Mouse (Mus musculus): ENCODE results near the gene Gprc5a. TPM values are rescaled to one million over a fixed set of nuclear protein-coding genes. Genes with fewer than 3 reads are reported as not detected.

Gene Gprc5a
- total and polyA plus RNA-seq, 3 experiments = 0.08 to 0.59 TPM; not detected in 1

DNA sequence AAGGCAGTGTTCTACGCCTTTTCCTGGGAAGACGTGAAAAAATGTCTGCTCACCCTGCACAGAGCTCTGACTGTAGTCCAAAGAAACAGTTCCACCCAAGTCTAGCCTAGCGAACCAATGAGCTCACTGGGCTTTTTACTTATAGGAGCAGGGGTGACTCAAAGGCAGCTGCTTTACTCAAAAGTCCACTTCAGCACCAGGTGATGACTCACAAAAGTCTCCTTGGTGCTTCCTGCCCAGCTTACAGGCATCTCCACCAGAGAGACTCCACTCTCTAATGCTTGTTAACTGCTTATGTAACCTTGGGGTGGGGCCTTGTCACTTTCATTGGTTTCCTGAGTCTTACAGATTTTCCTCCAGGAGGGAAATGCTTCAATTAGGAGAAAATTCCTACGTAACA lies 4.7 kb upstream of the Gprc5a start:
- no peaks in the 10 kb centered on the region for H3K9me3 ChIP-seq (replicated peaks; ENCODE audit: low read length)
- H3K27me3 ChIP-seq (replicated peaks) = peaks cover 5% of the 10 kb centered on the region
- H3K9ac ChIP-seq (ENCODE audit: insufficient read depth, low read depth) = no peak overlapping the region
- H3K79me2 ChIP-seq (replicated peaks; ENCODE audit: control insufficient read depth, extremely low read depth, insufficient read depth, poor library complexity, severe bottlenecking) = no peaks in the 10 kb centered on the region
- no peaks in the 10 kb centered on the region for H3K36me3 ChIP-seq (replicated peaks in 1 of 2; ENCODE audit: control insufficient read depth in 1 of 2, insufficient read depth in 1 of 2, low read length in 1 of 2)
- no peak overlapping the region for H3K4me3 ChIP-seq (replicated peaks in 1 of 3; ENCODE audit: low read depth in 2 of 3, low read length in 2 of 3, poor library complexity in 1 of 3)
- peaks cover 0 to 10% of the 10 kb centered on the region in 2 experiments; a peak in 2 of 4 replicates for H3K4me1 ChIP-seq (ENCODE audit: control insufficient read depth in 1 of 2, insufficient read depth in 2 of 2)
- H3K4me2 ChIP-seq (ENCODE audit: insufficient read depth, low read depth, poor library complexity, severe bottlenecking) = no peak overlapping the region
- dilution Hi-C loops (cut with MboI; ENCODE audit: extremely low pct_ligation_motif_present, extremely low pct_unique_long_range_greater_than_20kb, low sequenced_read_pairs) = no loop called here
- in situ Hi-C loops (cut with MboI; ENCODE audit: low pct_ligation_motif_present, low pct_unique_long_range_greater_than_20kb, low sequenced_read_pairs) = no loop called here
- TF ChIP-seq ZKSCAN1 (IDR thresholded peaks at IDR 0.05; ENCODE audit: borderline replicate concordance, low read depth, low read length) (no peak), BHLHE40 (IDR thresholded peaks at IDR 0.05; ENCODE audit: low read depth, low read length) (no peak), MAZ (IDR thresholded peaks at IDR 0.05; ENCODE audit: low read depth, low read length) (no peak), USF2 (conservative IDR thresholded peaks at IDR 0.05; ENCODE audit: low read depth, low read length) (no peak), SMC3 (IDR thresholded peaks at IDR 0.05; ENCODE audit: low read depth, low read length) (no peak)
- H3K27ac ChIP-seq (ENCODE audit: insufficient read depth, low read depth) = no peak overlapping the region
- no peak for DNase-seq (ENCODE audit: extremely low read depth)

DNA sequence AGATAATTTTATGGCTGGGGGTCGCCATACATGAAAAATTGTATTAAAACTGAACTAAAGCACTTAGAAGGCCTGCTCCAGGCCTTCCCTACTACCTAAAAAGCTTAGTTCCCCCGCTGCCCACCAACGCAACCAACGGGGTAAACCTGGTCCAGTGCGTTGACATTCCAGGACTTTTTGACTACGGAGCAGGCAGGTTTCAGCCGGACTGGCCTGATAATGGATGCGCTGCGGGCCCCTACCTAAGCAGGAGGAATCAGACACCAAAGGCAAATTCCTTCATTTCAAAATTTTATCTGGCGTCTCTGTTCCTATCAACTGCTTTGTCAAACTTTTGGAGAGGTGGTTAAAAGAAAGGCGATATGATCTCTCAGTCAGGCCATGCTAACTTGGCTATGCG lies 830 bp upstream of the Gprc5a start:
- dilution Hi-C loops (cut with MboI; ENCODE audit: extremely low pct_ligation_motif_present, extremely low pct_unique_long_range_greater_than_20kb, low sequenced_read_pairs) = no loop called here
- H3K4me3 ChIP-seq (replicated peaks in 1 of 3; ENCODE audit: low read depth in 2 of 3, low read length in 2 of 3, poor library complexity in 1 of 3) = no peak overlapping the region

DNA sequence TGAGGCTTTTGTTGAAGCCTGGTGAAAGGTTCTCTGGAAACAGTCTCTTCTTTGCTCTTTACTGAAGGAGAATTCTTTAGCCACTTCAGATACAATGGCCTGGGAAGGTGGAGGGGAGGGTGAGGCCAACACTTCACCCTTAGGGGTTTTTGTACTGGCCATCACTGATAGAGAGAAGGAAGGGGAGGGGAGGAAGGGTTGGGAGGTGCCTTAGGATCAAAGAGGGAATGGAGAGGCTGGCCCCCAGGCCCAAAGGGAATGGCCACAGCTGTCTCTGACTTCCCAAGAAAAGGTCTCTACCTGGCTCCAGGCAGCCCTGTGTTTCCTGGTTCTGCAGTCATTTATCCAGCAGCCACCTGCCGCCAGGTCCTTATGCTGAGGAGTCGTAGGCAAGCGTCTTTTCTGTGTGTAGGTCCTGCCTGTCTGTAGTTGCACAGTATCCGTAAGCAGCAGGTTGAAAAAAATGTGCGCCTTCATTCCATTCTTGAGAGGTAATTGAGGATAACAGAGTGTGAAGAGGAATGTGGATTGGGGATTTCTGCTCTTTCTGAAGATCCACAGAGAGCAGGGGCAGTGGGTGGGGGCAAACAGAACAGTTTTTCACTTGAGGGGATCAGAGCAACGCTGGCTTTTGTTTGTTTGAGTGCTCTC lies 1.5 kb downstream of the Gprc5a start:
- Histone ChIP-seq H3K79me2 (replicated peaks; ENCODE audit: control insufficient read depth, extremely low read depth, insufficient read depth, poor library complexity, severe bottlenecking) (no peaks in the 10 kb centered on the region), H3K9me3 (replicated peaks; ENCODE audit: low read length) (no peaks in the 10 kb centered on the region), H3K9ac (ENCODE audit: insufficient read depth, low read depth) (no peak overlapping the region), H3K27ac (ENCODE audit: insufficient read depth, low read depth) (no peak overlapping the region), H3K27me3 (replicated peaks) (peaks cover 21% of the 10 kb centered on the region), H3K4me3 (replicated peaks in 1 of 3; ENCODE audit: low read depth in 2 of 3, low read length in 2 of 3, poor library complexity in 1 of 3) (no peak overlapping the region), H3K4me1 (ENCODE audit: control insufficient read depth in 1 of 2, insufficient read depth in 2 of 2) (peaks cover 3 to 15% of the 10 kb centered on the region in 2 experiments; a peak in 2 of 4 replicates), H3K36me3 (replicated peaks in 1 of 2; ENCODE audit: control insufficient read depth in 1 of 2, insufficient read depth in 1 of 2, low read length in 1 of 2) (no peaks in the 10 kb centered on the region), H3K4me2 (ENCODE audit: insufficient read depth, low read depth, poor library complexity, severe bottlenecking) (no peak overlapping the region)
- in situ Hi-C loops (cut with MboI; ENCODE audit: low pct_ligation_motif_present, low pct_unique_long_range_greater_than_20kb, low sequenced_read_pairs) (no loop called here), dilution Hi-C loops (cut with MboI; ENCODE audit: extremely low pct_ligation_motif_present, extremely low pct_unique_long_range_greater_than_20kb, low sequenced_read_pairs) (no loop called here)
- no peak for DNase-seq (ENCODE audit: extremely low read depth)
- TF ChIP-seq E2F4 (IDR thresholded peaks at IDR 0.05; ENCODE audit: insufficient replicate concordance, low read depth, low read length) (no peak), KAT2A (IDR thresholded peaks at IDR 0.05; ENCODE audit: insufficient replicate concordance, low read length) (no peak), JUN (IDR thresholded peaks at IDR 0.05; ENCODE audit: insufficient read depth, low read depth, low read length) (no peak), MAX (IDR thresholded peaks at IDR 0.05; ENCODE audit: low read length) (no peak)

More for the DNA sequence above, 830 bp upstream of the Gprc5a start:
- Histone ChIP-seq H3K79me2 (replicated peaks; ENCODE audit: control insufficient read depth, extremely low read depth, insufficient read depth, poor library complexity, severe bottlenecking) (no peaks in the 10 kb centered on the region), H3K27me3 (replicated peaks) (peaks cover 16% of the 10 kb centered on the region), H3K9me3 (replicated peaks; ENCODE audit: low read length) (no peaks in the 10 kb centered on the region), H3K4me1 (ENCODE audit: control insufficient read depth in 1 of 2, insufficient read depth in 2 of 2) (peaks cover 0 to 15% of the 10 kb centered on the region in 2 experiments; a peak in 2 of 4 replicates), H3K4me2 (ENCODE audit: insufficient read depth, low read depth, poor library complexity, severe bottlenecking) (peak overlapping the region; percentile 92; the same call in 1 of the 2 replicates), H3K36me3 (replicated peaks in 1 of 2; ENCODE audit: control insufficient read depth in 1 of 2, insufficient read depth in 1 of 2, low read length in 1 of 2) (no peaks in the 10 kb centered on the region), H3K9ac (ENCODE audit: insufficient read depth, low read depth) (no peak overlapping the region), H3K27ac (ENCODE audit: insufficient read depth, low read depth) (no peak overlapping the region)
- in situ Hi-C loops (cut with MboI; ENCODE audit: low pct_ligation_motif_present, low pct_unique_long_range_greater_than_20kb, low sequenced_read_pairs) = no loop called here
- TF ChIP-seq POLR2A (IDR thresholded peaks at IDR 0.05; ENCODE audit: low read depth, low read length) = no peak
- no peak for TF ChIP-seq MAZ (IDR thresholded peaks at IDR 0.05; ENCODE audit: low read depth, low read length)
- no peak for TF ChIP-seq MYC (IDR thresholded peaks at IDR 0.05; ENCODE audit: low read depth, low read length)
- TF ChIP-seq MAX (IDR thresholded peaks at IDR 0.05; ENCODE audit: low read length) = no peak
- TF ChIP-seq SMC3 (IDR thresholded peaks at IDR 0.05; ENCODE audit: low read depth, low read length) = no peak
- TF ChIP-seq ZMIZ1 (IDR thresholded peaks at IDR 0.05; ENCODE audit: low read depth, low read length) = no peak
- TF ChIP-seq IRF4 (IDR thresholded peaks at IDR 0.05; ENCODE audit: low read depth, low read length) = no peak
- no peak for TF ChIP-seq USF2 (conservative IDR thresholded peaks at IDR 0.05; ENCODE audit: low read depth, low read length)
- no peak for TF ChIP-seq MXI1 (IDR thresholded peaks at IDR 0.05; ENCODE audit: low read depth, low read length)
- TF ChIP-seq BHLHE40 (IDR thresholded peaks at IDR 0.05; ENCODE audit: low read depth, low read length) = no peak
- no peak for TF ChIP-seq GABPA (IDR thresholded peaks at IDR 0.05; ENCODE audit: insufficient replicate concordance, low read depth, low read length)
- no peak for TF ChIP-seq TBP (conservative IDR thresholded peaks at IDR 0.05; ENCODE audit: low read depth, low read length)
- no peak for TF ChIP-seq RCOR1 (conservative IDR thresholded peaks at IDR 0.05; ENCODE audit: low read depth, low read length)
- no peak for TF ChIP-seq CHD1 (IDR thresholded peaks at IDR 0.05; ENCODE audit: low read depth, low read length)
- TF ChIP-seq ETS1 (conservative IDR thresholded peaks at IDR 0.05; ENCODE audit: low read depth, low read length) = no peak
- no peak for TF ChIP-seq NRF1 (IDR thresholded peaks at IDR 0.05; ENCODE audit: low read depth, low read length)
- DNase-seq (ENCODE audit: extremely low read depth) = no peak
